Mouse (Mus musculus): ENCODE data around the gene Zfp866.

The Zfp866 gene

GRCm38 (mm10) chr8:69790773-69791367, at the start of gene Zfp866, which contains the start of gene Atp13a1:
TSS of gene Zfp866 (minus strand) at chr8:69791178.
TSS of gene Atp13a1 (plus strand) at chr8:69791163.
- DNase-seq (ENCODE audit: low spot score), result peak; percentile 85

GRCm38 (mm10) chr8:69837057-69837682, 46.2 kb upstream of the Zfp866 start:
- DNase-seq (ENCODE audit: low spot score), result no peak

DNA sequence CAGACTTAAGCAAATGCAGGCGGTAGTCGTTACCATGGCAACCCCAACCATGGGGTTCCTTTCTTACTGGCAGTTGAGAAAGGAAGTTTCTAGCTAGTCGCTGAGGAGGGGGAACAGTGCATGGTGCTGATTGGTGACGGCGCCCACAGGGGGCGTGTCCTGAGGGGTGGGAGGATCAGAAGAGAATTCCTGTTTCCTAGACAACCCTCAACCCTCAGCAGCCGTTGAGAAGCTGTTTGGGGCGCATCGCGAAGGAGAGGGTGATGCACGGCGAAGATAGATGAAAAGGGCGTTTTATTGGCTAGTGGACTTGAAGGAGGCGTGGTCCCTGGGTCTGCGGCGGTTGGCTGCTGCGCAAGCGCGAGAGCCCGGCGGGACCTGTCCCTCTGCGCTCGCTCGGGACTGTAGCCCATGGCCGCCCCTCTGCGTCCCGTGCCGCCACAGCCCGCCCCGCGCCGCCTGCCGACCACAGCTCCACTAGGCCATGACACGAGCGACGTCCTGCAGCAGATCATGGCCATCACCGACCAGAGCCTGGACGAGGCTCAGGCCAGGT, 41.4 kb upstream of the Zfp866 start, which contains the start of gene Pbx4:
Gene Pbx4, plus strand, starts transcription at position 194 of the 556 bp plus-strand sequence.
- peak; percentile 52 for DNase-seq (ENCODE audit: low spot score)

DNA sequence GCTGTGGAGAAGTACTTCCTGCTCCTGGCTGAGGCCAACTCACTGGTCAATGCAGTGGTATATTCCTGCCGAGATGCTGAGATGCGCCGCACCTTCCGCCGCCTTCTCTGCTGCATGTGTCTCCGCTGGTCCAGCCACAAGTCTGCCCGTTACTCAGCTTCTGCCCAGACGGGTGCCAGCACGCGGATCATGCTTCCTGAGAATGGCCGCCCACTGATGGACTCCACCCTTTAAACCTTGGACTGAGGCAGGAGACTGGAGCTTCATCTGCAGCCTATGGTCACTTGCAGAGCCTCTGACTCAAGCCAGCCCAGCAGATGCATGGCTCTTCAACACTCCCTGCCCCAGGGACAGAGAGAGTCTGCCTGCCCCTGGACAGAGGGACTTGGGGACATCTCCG, 35.4 kb upstream of the Zfp866 start:
- no peak for DNase-seq (ENCODE audit: low spot score)

GRCm38 (mm10) chr8:69822386-69823191, 31.6 kb upstream of the Zfp866 start, which contains the start of gene Lpar2:
TSS of gene Lpar2 (plus strand) at chr8:69822429.
- DNase-seq (ENCODE audit: low spot score), result peak; percentile 58

DNA sequence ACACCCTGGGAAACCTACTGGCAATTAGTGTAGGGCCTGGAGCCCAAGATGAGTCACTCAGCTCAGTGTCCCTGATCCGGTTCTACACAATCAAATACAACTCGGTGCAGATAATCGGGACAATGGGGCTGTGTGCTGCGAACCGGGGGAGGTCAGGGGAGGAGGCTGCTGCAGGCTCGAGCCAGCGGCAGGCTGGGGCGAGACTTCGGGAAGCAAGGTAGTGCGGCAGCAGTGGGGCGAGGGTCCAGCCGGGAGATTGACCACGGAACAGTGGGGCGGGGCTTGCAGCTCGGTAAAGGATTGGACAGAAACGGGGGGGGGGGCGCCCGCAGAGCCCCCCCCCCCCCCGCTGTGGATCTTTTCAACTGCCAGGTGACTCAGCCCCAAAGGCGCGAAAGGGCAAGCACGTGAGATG, 31.0 kb upstream of the Zfp866 start:
- peak; percentile 28 for DNase-seq (ENCODE audit: low spot score)

- no peak for DNase-seq (ENCODE audit: low spot score)
Observed at GRCm38 (mm10) chr8:69820466-69820865, 29.5 kb upstream of the Zfp866 start.

GRCm38 (mm10) chr8:69815396-69815795, 24.4 kb upstream of the Zfp866 start:
- DNase-seq (ENCODE audit: low spot score), result no peak

DNA sequence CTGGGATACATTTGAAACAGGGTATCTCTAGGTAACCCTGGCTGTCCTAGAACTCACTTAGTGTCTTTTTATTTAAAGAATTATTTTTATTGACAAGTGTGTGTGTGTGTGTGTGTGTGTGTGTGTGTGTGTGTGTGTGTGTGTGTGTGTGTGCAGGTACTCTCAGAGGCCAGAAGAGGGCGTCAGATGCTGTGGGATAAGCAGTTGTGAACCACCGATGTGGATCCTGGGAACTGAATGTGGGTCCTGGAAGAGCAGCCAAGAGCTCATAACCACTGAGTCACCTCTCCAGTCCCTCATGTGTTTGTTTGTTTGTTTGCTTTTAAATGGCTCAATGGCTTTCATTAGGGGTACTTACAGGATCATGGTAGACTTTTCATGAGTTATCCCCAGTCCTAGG, 23.9 kb upstream of the Zfp866 start:
- no peak for DNase-seq (ENCODE audit: low spot score)

GRCm38 (mm10) chr8:69809820-69810219, 18.8 kb upstream of the Zfp866 start:
- DNase-seq (ENCODE audit: low spot score), result no peak

DNA sequence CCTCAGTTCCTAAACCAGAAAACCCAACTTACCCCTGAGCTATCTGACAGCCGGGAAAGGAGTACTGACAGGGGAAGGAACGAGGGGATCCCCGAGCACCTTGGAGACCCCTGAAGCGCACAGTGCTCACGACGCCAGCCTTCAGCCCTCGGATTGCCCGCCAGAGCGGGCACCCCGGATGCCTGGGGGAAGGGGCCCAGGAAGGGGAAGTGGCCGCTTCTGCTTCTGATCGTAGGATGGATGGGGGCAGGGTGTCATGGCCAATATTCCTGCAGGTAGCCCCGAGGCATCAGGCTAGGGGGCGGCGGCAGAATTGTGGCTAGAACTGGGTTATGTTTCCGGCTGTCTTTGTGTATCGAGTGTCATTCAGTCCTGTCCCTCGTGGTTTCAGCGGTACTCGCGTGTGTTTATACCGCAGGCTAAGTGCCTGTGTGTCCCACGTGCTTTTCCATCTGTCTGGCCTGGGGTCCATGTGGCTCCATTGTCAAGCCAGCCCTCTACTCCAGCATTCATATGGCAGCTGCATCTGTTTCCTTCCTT, 18.0 kb upstream of the Zfp866 start:
- no peak for DNase-seq (ENCODE audit: low spot score)

GRCm38 (mm10) chr8:69808094-69808863, 17.3 kb upstream of the Zfp866 start, which contains the start of gene Gmip:
TSS of gene Gmip (plus strand) at chr8:69808679.
- peak; percentile 77 for DNase-seq (ENCODE audit: low spot score)

DNA sequence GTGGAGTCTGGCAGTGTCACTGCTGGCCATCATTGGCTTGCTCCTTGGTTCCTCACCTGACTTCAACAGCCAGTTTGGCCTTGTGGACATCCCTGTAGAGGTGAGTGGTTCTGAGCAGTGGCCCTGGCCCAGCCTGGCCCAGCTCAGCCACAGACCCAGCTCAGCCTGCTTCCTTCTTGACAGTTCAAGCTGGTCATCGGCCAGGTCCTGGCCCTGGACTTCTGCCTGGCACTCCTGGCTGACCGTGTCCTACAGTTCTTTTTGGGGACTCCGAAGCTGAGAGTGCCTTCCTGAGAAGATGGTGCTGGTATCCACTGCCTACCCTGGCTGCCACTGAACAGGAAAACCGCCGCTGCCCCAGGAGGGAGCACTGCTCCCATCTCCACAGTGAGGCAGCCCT, 16.3 kb upstream of the Zfp866 start:
- no peak for DNase-seq (ENCODE audit: low spot score)

DNA sequence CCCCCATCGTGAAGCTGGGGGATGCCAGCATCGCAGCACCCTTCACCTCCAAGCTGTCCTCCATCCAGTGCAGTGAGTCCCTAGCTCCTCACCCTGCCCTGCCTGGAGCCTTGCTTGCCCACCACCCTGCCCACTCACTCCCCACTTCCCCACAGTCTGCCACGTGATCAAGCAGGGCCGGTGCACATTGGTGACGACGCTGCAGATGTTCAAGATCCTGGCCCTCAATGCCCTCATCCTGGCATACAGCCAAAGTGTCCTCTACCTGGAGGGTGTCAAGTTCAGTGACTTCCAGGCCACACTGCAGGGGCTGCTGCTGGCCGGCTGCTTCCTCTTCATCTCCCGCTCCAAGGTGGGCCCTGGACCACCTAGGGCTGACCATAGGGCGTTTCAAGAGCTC, 14.5 kb upstream of the Zfp866 start:
- no peak for DNase-seq (ENCODE audit: low spot score)

DNA sequence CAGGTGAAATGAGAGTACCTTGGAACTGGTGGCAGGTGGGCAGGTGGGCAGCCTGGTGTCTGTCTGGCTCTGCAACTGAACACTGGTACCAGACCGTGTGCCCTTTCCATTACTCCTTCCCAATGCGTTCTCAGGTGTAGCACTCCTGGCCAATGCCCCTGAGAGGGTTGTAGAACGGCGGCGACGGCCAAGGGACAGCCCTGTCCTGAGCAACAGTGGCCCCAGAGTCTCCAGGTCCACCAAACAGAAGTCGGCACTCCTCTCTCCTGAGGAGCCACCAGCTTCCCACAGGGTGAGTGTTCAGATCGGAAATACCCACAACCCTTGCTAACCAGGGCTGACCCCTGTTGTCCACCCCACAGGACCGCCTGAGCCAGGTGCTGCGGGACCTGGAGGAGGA, 14.1 kb upstream of the Zfp866 start:
- no peak for DNase-seq (ENCODE audit: low spot score)

DNA sequence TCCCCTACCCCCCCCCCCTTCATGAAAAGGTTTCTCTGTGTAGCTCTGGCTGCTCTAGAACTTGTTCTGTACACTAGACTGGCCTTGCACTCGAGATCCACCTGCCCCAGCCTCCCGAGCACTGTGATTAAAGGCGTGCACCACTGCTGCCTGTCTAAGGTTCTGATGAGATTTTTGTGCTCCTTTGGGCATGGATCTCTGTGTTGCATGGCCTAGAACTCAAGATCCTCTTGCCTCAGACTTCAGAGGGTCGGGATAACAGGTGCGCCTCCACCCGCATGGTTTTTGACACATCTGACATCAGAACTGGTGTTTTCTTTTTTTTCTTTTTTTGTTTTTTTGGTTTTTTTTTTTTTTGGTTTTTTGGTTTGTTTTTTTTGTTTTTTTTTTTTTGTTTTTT, 13.6 kb upstream of the Zfp866 start:
- DNase-seq (ENCODE audit: low spot score), result peak; percentile 1

GRCm38 (mm10) chr8:69803366-69803765, 12.4 kb upstream of the Zfp866 start:
- DNase-seq (ENCODE audit: low spot score), result peak; percentile 2

DNA sequence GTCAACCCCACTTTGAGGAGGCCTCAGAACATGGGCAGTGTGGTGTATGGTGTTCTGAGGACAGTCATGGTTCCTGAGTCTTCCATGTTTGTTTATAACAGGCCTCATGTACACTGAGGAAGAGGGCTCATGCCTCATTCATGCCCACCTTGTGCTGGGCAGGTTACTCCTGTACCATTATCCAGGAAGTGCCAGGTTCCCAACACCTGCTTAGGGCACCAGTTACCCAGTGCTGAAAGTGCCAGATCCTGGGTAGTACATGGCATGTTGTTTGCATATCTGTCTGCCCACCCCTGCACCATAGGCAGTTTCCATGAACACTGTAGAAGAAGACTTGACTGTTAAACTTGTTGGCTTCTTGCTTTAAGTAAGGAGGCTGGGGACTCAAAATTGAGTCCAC, 11.2 kb upstream of the Zfp866 start:
- peak; percentile 1 for DNase-seq (ENCODE audit: low spot score)

- DNase-seq (ENCODE audit: low spot score), result peak; percentile 1
Observed at GRCm38 (mm10) chr8:69801796-69802195, 10.8 kb upstream of the Zfp866 start.

DNA sequence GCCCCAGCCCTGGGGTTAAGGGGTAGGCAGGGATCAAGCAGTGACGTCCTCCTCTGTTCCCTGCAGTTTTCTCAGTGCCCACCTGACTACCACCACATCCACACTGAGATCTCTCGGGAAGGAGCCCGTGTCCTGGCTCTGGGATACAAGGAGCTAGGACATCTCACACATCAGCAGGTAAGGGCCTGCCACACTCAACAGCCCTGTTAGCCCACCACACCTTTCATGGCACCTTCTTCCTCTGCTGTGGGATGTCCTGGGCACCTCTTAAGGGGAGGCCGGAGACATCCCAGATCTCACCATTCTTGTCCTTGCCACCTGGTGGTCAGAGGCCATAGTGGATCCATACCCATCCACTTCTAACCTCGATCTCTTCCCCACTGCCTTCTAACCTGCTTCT, 9.0 kb upstream of the Zfp866 start:
- DNase-seq (ENCODE audit: low spot score), result no peak

DNA sequence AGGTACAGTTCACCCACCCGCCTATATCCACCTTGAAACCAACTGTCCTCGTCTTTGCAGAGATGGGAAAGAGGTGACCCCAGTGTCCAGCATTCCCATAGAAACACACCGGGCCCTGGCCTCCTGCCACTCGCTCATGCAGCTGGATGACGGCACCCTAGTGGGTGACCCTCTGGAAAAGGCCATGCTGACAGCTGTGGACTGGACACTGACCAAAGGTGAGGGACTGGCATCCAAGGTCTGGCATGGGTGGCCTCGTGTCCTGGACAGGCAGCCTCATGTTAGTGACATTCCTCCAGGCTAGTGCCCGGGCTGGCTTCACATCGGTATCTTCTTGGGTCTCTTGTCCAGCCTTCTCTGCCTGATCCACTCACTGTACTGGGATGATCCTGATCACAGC, 8.3 kb upstream of the Zfp866 start:
- peak; percentile 2 for DNase-seq (ENCODE audit: low spot score)
